Mouse (Mus musculus): ENCODE results near the gene Gm21776.
"Not testable (repeated sequence)": the region's sequence is repeated elsewhere in the genome, so short reads cannot be mapped to it uniquely, and the experiment has no call there.

Gene Gm21776

GRCm38 (mm10) chrY:76378362-76378761 is at the start of gene Gm21776:
Gm21776 (plus strand) TSS chrY:76378662.
- DNase-seq (ENCODE audit: low spot score in 2 of 2), result not testable (repeated sequence)

Measured in frontal cortex, postnatal 25 days (tissue).